Mouse (Mus musculus) urinary bladder, postnatal 4 days (tissue): ENCODE results near the gene Rab4b.

Experiments
- DNase-seq, 2 experiments: peaks; one replicate each; pipeline ENCODE4 v3.0.0; 2021 to 2022; ENCODE audit warnings: low spot score in 2 of 2

The Rab4b gene

DNA sequence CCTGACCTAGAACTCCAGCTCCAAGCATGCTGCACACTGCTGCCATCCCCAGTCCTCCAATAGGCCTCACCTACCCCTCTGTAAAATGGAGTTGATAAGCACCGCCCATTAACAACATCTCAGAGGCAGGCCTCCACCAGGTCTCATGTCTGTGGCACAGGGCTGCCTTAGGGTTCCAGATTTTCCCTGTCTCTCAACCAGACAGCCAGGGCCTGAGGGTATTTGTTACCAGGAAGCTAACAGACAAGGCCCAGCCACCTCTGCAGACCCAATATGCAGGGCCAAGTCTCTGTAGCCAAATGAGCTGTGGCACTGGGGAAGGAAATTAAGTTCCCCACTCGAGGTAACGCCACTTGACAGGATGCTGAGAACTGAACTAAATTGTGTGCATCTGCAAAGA lies 17.8 kb downstream of the Rab4b start:
- no peak for DNase-seq

GRCm38 (mm10) chr7:27159882-27160281 lies 18.8 kb downstream of the Rab4b start:
- DNase-seq = peak; percentile 81 to 91

GRCm38 (mm10) chr7:27159256-27159655 lies 19.4 kb downstream of the Rab4b start:
- no peak for DNase-seq

DNA sequence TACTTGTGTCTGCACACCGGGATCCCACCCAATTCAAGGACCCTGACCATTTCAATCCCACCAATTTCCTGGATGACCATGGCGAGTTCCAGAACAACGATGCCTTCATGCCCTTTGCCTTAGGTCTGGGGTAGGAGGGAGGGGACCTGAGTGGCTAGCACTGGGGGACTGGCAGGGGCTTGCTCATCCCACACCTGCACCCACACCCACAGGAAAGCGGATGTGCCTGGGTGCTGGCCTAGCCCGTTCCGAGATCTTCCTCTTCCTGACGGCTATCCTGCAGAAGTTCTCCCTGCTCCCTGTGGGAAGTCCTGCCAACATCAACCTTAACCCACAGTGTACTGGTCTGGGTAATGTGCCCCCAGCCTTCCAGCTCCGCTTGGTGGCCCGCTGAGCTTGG lies 20.5 kb downstream of the Rab4b start:
- DNase-seq = no peak

DNA sequence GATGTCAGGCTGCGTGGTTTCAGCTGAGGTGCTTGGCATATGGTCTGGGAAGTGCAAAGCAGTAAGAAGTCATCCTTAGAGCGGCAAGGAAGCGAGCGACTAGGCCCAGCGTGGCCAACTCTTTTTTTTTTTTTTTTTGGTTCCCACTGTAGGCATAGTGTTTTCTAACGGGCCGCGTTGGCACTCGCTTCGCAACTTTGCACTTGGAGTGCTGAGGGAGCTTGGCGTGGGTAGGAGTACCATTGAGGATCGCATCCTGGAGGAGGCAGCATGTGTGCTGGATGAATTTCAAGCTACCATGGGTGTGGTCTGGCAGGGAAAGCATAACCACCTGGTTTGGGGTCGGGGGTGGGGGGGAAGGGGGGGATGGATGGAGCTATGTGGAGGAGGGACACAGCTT lies 22.7 kb downstream of the Rab4b start:
- no peak for DNase-seq

DNA sequence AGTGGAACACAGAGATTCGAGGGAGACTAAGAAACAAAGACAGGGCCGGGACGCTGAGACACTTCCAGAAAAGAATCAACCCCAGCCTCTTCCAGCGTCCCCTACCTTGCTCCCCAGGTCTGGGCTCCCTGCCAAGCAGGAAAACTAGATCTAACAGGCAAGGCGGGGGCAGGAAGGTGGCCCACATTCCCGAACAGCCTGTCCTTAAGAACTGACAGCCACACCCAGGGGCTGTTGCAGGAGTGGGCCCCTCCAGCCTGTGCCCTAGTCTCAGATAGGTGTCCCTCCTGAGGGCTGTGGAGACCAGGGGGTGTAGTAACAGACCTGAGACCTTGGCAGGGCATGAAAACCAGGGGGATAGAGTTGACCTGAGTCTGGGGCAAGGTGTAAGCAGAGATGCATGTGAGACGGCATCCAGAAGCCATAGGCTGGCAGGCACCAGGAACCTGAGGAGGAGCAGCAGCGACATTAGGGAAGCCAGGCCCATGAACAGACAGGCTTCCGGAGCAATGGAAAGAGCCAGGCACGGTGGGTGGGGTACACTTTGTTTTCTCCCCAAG lies 25.4 kb downstream of the Rab4b start, which contains the start of gene Cyp2t4:
Cyp2t4 (plus strand) TSS at position 510 of the 560 bp plus-strand sequence.
- no peak for DNase-seq

DNA sequence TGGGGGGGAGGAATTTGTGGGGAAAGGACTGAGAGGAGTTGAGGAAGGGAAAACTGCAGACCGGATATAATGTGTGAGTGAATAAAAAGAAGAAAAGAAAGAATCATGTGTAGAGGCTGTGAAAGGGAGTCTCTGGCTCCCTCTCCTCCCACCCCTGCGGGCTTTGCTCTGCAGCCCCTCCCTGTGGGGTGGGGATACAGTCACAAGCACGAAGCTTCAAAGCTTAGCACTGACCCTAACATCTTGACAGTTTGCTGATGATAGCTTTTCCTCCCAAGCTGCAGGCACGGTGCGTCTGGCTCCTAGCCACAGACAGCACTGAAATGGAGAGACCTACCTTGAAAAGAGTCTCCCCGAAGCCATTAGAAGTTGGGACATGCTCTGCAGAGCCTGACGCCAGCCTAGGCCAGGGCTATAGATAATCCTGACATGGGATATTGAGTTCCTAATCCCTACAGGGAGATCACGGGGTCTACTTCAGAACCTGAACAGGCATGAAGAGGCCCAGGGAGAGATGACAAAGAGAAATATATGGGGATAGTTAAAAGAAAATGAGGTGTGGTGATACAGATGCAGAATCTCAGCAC lies 42.2 kb downstream of the Rab4b start:
- no peak for DNase-seq

DNA sequence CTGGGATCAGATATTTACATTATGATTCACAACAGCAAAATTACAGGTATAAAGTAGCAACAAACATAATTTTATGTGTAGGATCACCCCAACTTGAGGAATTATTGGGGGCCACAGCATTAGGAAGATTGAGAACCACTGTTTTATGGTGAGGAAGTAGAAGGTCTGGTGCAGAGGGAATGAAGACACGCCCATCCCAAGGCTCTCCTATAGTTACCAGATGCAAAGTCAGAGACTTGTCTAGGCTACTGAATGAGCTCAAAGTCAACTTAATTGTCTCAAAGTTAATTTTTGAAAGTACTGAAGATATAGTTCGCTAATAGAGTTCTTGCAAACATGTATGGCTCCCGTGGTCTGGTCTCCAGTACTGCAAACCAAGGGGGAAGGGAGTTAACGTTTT lies 44.9 kb downstream of the Rab4b start:
- no peak for DNase-seq

DNA sequence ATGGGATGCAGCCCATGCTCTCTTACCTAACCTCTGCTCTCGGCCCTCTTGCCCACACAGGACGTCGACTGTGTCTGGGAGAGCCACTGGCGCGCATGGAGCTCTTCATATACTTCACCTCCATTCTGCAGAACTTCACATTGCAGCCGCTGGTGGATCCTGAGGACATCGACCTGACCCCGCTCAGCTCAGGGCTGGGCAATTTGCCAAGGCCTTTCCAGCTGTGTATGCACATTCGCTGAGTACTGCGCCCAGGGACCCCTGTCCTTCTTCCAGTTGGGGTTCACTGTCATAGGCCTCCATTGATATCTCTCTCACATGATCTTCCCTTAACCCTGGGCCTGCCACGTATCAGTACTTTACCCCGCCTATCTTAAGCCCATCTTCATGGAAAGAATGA lies 45.5 kb downstream of the Rab4b start:
- no peak for DNase-seq

DNA sequence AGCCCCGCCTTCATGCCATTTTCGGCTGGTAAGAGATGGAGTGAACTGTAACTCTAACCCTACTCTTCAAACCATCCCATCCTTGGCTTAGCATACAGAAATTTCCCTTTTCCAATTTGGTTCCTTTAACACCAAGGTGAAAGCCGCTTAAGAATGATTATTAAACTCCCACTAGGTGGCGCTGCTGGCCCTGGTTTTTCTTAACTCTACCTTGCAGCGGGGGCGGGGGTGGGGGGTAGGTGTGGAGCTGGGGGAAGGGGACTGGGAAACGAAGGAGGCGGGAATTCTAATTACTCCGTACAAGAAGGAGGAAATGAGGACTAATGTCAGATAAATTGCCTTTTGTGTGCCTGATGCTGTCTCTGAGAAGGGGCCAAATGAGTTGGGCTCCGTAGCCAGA lies 46.1 kb downstream of the Rab4b start:
- no peak for DNase-seq

GRCm38 (mm10) chr7:27131387-27131786 lies 47.3 kb downstream of the Rab4b start:
- DNase-seq = no peak

DNA sequence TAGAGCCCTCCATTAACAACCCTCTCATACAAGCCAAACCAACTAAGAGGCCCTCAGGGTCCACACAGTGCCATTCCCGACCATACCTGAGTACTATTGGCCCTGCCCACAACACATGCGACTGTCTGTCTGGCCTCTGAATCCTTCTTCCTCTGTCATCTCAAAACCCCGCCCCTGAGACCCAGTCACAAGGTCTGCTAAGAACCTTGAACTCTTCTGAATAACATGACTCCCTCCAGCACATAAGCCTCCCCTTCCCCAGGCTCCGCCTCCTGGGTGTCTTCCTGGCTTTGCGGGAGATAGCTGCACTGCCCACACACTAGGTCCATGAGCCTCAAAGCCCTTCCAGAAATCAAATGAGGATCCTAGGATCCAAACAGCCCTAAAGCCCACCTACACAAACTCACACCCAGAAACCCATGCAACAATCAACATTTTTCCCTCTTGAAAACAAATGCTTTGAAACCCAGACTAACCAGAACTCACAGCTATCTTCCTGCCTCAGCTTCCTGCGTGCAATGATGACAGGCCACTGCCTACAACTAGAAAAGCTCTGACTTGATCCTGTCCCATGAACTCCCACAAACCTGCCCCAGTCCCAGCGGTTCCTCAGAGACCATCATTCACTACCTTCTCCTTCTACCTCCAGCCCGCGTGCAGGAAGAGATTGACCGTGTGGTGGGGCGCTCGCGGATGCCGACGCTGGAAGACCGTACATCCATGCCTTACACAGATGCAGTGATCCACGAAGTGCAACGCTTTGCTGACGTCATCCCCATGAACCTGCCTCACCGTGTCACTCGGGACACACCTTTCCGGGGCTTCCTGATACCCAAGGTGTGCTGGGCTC lies 48.0 kb downstream of the Rab4b start:
- no peak for DNase-seq

- DNase-seq = no peak
These were observed 48.9 kb downstream of the Rab4b start for GRCm38 (mm10) chr7:27129811-27130210.

- DNase-seq = no peak
These were observed 49.8 kb downstream of the Rab4b start for GRCm38 (mm10) chr7:27128946-27129345.

DNA sequence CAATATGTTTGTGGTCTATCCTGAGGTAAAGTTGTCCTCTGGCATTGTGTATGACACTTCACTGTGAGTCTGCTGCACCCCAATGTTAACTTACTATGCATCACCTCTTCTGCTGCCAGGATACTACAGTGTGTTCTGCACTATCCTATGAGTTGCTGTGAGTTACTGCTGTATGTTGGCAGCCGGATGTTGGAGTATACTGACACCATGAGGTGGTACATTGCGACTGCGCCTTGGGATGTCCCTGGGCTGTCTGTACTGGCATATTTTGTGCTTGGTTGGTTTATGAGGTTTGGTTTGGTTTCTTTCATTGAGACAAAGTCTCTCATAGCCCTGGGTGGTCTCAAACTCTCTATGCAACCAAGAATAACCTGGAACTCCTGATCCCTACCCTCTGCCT lies 50.5 kb downstream of the Rab4b start:
- DNase-seq = no peak

- DNase-seq = no peak
These were observed 53.7 kb downstream of the Rab4b start for GRCm38 (mm10) chr7:27124969-27125368.

DNA sequence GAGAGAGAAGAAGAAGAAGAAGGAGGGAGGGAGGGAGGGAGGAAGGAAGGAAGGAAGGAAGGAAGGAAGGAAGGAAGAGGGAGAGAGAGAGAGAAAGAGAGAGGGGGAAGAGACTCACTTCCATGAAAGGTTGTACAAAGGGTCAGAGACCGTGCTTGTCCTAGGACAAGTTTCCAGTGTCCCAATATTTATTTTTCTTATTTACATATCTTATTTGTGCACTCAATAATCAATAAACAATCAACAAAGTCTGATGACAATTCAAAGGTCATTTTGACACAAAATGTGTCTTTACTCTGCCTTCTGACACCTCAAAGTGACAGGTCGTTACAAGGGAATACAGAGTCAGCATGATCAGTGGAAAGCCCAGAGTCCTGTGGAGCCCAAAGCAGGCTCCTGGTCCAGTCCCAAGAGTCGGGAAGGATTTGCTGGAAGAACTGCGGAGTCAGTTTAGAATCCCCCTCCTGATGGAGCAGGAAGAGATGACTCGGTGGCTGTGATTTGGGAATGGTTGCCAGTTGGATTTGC lies 54.3 kb downstream of the Rab4b start:
- DNase-seq = no peak

DNA sequence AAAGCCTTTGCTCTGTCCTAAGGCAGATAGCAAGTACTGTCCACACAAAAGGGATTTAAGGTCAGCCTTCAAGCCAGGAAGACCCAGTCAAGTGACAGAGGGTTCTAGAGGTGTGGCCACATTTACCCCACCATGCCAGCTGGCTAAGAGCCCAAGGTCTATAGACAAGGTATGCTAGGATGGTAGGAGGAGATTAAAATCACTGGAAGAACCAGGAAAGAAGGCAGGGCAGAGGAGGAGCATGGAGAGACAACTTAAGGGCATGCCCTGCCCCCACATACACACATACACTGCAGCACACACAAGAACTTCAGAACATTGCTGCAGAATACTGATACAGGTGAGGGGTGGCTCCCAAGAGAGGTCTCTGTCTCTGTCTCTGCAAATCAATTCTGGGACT lies 59.0 kb downstream of the Rab4b start, which contains the start of gene Cyp2f2:
Cyp2f2 (plus strand) TSS at position 234 of the 400 bp plus-strand sequence.
- no peak for DNase-seq
